Comparison of ENCODE assay signal across 26 mouse cellular contexts in the genomic region with DNA sequence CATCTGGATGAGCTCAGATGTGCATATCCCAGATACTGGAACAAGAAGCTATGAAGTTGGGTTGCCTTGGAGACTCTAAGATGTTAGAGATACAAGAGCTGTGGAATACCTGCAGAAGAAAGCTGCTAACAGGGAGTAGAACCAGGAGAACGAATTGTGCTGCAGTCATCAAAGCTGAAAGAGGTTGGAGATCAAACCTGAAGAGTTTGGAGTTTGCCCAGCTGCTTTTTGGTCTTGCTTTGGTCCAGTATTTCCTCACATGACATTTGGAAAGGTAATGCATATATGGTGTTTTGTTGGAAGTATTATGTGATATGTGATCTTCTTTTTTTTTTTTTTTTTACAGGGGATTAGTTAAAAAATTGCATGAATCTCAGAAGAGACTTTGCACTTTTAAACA. TPM values are rescaled to one million over a fixed set of nuclear protein-coding genes. Genes with fewer than 3 reads are reported as not detected.
"Had no signal": no experiment of that assay in that cellular context is flagged by ENCODE, and none has a peak within 500 bp of the region (broad histone marks: within the 10 kb centered on the region; RNA-seq: fewer than 3 reads in every experiment).

No protein-coding gene starts in this region.

- DNase-seq: lung, adult 18-20 months; lung, embryonic 14.5 days; lung, postnatal 10 days; lung, postnatal 4 days; midbrain, embryonic 14.5 days; retina, postnatal 1 day; right cerebral cortex, adult 18-20 months; right cerebral cortex, postnatal 25 days; right cerebral cortex, postnatal 4 days; spleen, adult 18-20 months; thymus, adult 18-20 months; thymus, postnatal 14 days; thymus, postnatal 36 days had no signal

- H3K9ac ChIP-seq: lung, embryonic 14.5 days; midbrain, embryonic 12.5 days; neural tube, embryonic 13.5 days; neural tube, embryonic 15.5 days had no signal

- H3K4me3 ChIP-seq: midbrain, embryonic 10.5 days; midbrain, embryonic 12.5 days; myocyte; neural tube, embryonic 13.5 days; neural tube, embryonic 15.5 days had no signal

- H3K4me2 ChIP-seq: lung, embryonic 14.5 days; midbrain, embryonic 12.5 days; neural tube, embryonic 13.5 days; neural tube, embryonic 15.5 days had no signal

- H3K27me3 ChIP-seq: midbrain, embryonic 12.5 days; neural tube, embryonic 13.5 days; neural tube, embryonic 15.5 days had no signal

- H3K27ac ChIP-seq: midbrain, embryonic 10.5 days; midbrain, embryonic 12.5 days; neural tube, embryonic 13.5 days; neural tube, embryonic 15.5 days had no signal

- H3K4me1 ChIP-seq: midbrain, embryonic 12.5 days; neural tube, embryonic 13.5 days; neural tube, embryonic 15.5 days had no signal

- ATAC-seq: midbrain, embryonic 16.5 days had no signal

- H3K9me3 ChIP-seq: midbrain, embryonic 12.5 days; neural tube, embryonic 13.5 days; neural tube, embryonic 15.5 days had no signal

RNA-seq across cellular contexts. Expression of a gene that starts 37.5 kb away (rescaled TPM):
- polyA plus RNA-seq: small intestine, adult 2 months had no signal

RNA-seq across cellular contexts. Expression of a gene that starts 57.2 kb away (rescaled TPM):
- polyA plus RNA-seq: liver, embryonic 16.5 days; lung, embryonic 14.5 days; lung, embryonic 16.5 days; midbrain, embryonic 10.5 days; midbrain, embryonic 12.5 days; midbrain, embryonic 14.5 days; midbrain, embryonic 16.5 days; myocyte; neural tube, embryonic 11.5 days; neural tube, embryonic 13.5 days; neural tube, embryonic 15.5 days; small intestine, adult 2 months; stomach, embryonic 14.5 days; stomach, embryonic 16.5 days; thymus, postnatal 0 days had no signal
